Mouse (Mus musculus) neural tube, embryonic 11.5 days (tissue): ENCODE measurements around the gene Adra2a. TPM values are rescaled to one million over a fixed set of nuclear protein-coding genes. Genes with fewer than 3 reads are reported as not detected.

Experiments used
- ATAC-seq: fragments of 200-750 bp; cut with Nextera tagmentation; 2 replicates; pipeline ENCODE4 v1.8.0; 2017; ENCODE audit warnings: moderate number of reproducible peaks, mild to moderate bottlenecking, moderate TSS enrichment, moderate library complexity; ENCODE audit not compliant: insufficient read depth, low FRiP score, low TSS enrichment
- DNase-seq: peaks from one replicate; pipeline ENCODE4 v3.0.0-alpha.2; 2015; ENCODE audit warnings: low spot score
- H3K27ac ChIP-seq: fragments of 300-500 bp; sonication (generic); 2 replicates; pipeline ENCODE4 v1.5.1; 2014; ENCODE audit warnings: low read depth, mild to moderate bottlenecking, low read length
- H3K27me3 ChIP-seq: fragments of 300-500 bp; sonication (generic); 2 replicates; pipeline ENCODE4 v1.6.1; 2014; ENCODE audit warnings: mild to moderate bottlenecking, low read length, mixed read lengths; ENCODE audit not compliant: control insufficient read depth, insufficient read depth
- H3K36me3 ChIP-seq: fragments of 300-500 bp; sonication (generic); 2 replicates; pipeline ENCODE4 v1.6.1; 2014; ENCODE audit warnings: mild to moderate bottlenecking, low read length, moderate library complexity, mixed read lengths; ENCODE audit not compliant: control insufficient read depth, insufficient read depth
- H3K4me1 ChIP-seq: fragments of 300-500 bp; sonication (generic); 2 replicates; pipeline ENCODE4 v1.6.1; 2014; ENCODE audit warnings: low read length, mixed read lengths; ENCODE audit not compliant: control insufficient read depth, insufficient read depth
- H3K4me2 ChIP-seq: fragments of 300-500 bp; sonication (generic); 2 replicates; pipeline ENCODE4 v1.6.1; 2014; ENCODE audit warnings: low read depth, mild to moderate bottlenecking, moderate library complexity
- H3K4me3 ChIP-seq: fragments of 300-500 bp; sonication (generic); 2 replicates; pipeline ENCODE4 v1.5.1; 2014; ENCODE audit warnings: low read depth, low read length
- H3K9ac ChIP-seq: fragments of 300-500 bp; sonication (generic); 2 replicates; pipeline ENCODE4 v1.6.1; 2014; ENCODE audit warnings: mild to moderate bottlenecking, low read length
- H3K9me3 ChIP-seq: fragments of 300-500 bp; sonication (generic); 2 replicates; pipeline ENCODE4 v1.6.1; 2016; ENCODE audit warnings: low read length; ENCODE audit not compliant: control insufficient read depth
- WGBS: fragments of 180-500 bp; shearing (Covaris S2); extraction: QIAGEN DNeasy Blood & Tissue Kit; methylation state at CpG from one replicate; pipeline ENCODE4 v1.1.7; 2014; 5-methylcytosine and 5-hydroxymethylcytosine counted together
- polyA plus RNA-seq: library from polyadenylated mRNA; unstranded; fragments of >200 nt; fragmentation: Nextera tagmentation; extraction: Ambion mirVana; gene quantifications from 2 replicates; pipeline ENCODE4 v1.2.1, GENCODE M21; 2014

Gene Adra2a
- polyA plus RNA-seq, 1 experiment from 2014 or later: 1.3 TPM

GRCm38 (mm10) chr19:54095716-54096115 lies 51.8 kb downstream of the Adra2a start:
- no peaks in the 10 kb centered on the region for H3K27me3 ChIP-seq
- H3K9me3 ChIP-seq: no peaks in the 10 kb centered on the region
- ATAC-seq: no peak
- 72% methylated on average over 5 of the region's 5 CpGs for whole genome bisulfite sequencing
- H3K4me1 ChIP-seq: 0 out of 2 replicates have a peak, but pooled peaks cover 2% of the 10 kb centered on the region
- H3K36me3 ChIP-seq: no peaks in the 10 kb centered on the region
- no peak for DNase-seq
- no peak overlapping the region for H3K4me2 ChIP-seq
- H3K4me3 ChIP-seq: no peak overlapping the region
- no peak overlapping the region for H3K27ac ChIP-seq
- no peak overlapping the region for H3K9ac ChIP-seq

GRCm38 (mm10) chr19:54098367-54098766 lies 54.4 kb downstream of the Adra2a start:
- no peaks in the 10 kb centered on the region for H3K9me3 ChIP-seq
- no peak overlapping the region for H3K4me2 ChIP-seq
- DNase-seq: no peak

More at GRCm38 (mm10) chr19:54098367-54098766, 54.4 kb downstream of the Adra2a start:
- 85% methylated on average over 3 of the region's 3 CpGs for WGBS
- Histone ChIP-seq H3K36me3 (no peaks in the 10 kb centered on the region), H3K4me1 (0 out of 2 replicates have a peak, but pooled peaks cover 2% of the 10 kb centered on the region), H3K27me3 (no peaks in the 10 kb centered on the region), H3K4me3 (no peak overlapping the region), H3K9ac (no peak overlapping the region), H3K27ac (no peak overlapping the region)
- no peak for ATAC-seq

Other genes with a start within 250 kb of the Adra2a start
- gene Pdcd4, start 151.9 kb upstream of the Adra2a start, polyA plus RNA-seq: 62.0 and 63.6 TPM in 2 replicates
- 75.9 and 79.4 TPM in 2 replicates for gene Shoc2, start 99.8 kb upstream of the Adra2a start, polyA plus RNA-seq
- gene Bbip1, start 99.5 kb upstream of the Adra2a start, polyA plus RNA-seq: 123 and 126 TPM in 2 replicates